Mouse (Mus musculus) liver, embryonic 14.5 days (tissue): ENCODE data around the gene Tbx5. TPM values are rescaled to one million over a fixed set of nuclear protein-coding genes. Genes with fewer than 3 reads are reported as not detected.

Source experiments
- ATAC-seq: fragments of 200-750 bp; cut with Nextera tagmentation; 2 replicates; pipeline ENCODE4 v1.8.0; 2017; ENCODE audit warnings: moderate number of reproducible peaks, mild to moderate bottlenecking, moderate library complexity; ENCODE audit not compliant: insufficient read depth
- DNase-seq, 3 experiments: peaks; one replicate each; pipeline ENCODE4 v3.0.0-alpha.2; 2012 to 2013; ENCODE audit warnings: low read depth in 3 of 3, low spot score in 3 of 3
- H3K27ac ChIP-seq: fragments of 300-500 bp; sonication (generic); 2 replicates; pipeline ENCODE4 v1.5.1; 2014; ENCODE audit warnings: moderate library complexity, mild to moderate bottlenecking, control low read depth, inconsistent platforms
- H3K27me3 ChIP-seq: fragments of 300-500 bp; sonication (generic); 2 replicates; pipeline ENCODE4 v1.6.1; 2014; ENCODE audit warnings: mild to moderate bottlenecking, low read length, moderate library complexity; ENCODE audit not compliant: control insufficient read depth, insufficient read depth
- H3K36me3 ChIP-seq: fragments of 300-500 bp; sonication (generic); replicated peaks from 2 replicates; pipeline ENCODE4 v1.6.1; 2014; ENCODE audit warnings: low read depth; ENCODE audit not compliant: control insufficient read depth, insufficient read depth
- H3K4me1 ChIP-seq, 2 experiments: fragments of 200-500 bp in 1 of 2; fragments of 300-500 bp in 1 of 2; sonication (generic) in 1 of 2; replicated peaks; 2 replicates each; pipeline ENCODE4 v1.6.1; 2012 to 2014; ENCODE audit warnings: antibody characterized with exemption in 1 of 2, inconsistent platforms in 1 of 2, low read length in 1 of 2; ENCODE audit not compliant: control insufficient read depth in 2 of 2, insufficient read depth in 2 of 2
- H3K4me2 ChIP-seq: fragments of 300-500 bp; sonication (generic); 2 replicates; pipeline ENCODE4 v1.6.1; 2014; ENCODE audit warnings: low read depth, mild to moderate bottlenecking, control low read depth, moderate library complexity
- H3K4me3 ChIP-seq, 2 experiments: fragments of 200-500 bp in 1 of 2; fragments of 300-500 bp in 1 of 2; sonication (generic) in 1 of 2; 2 replicates each; pipeline ENCODE4 v1.5.1; 2012 to 2014; ENCODE audit warnings: low read depth in 2 of 2, low read length in 2 of 2, mild to moderate bottlenecking in 2 of 2, control low read depth in 1 of 2, inconsistent platforms in 1 of 2, moderate library complexity in 1 of 2; ENCODE audit not compliant: insufficient read depth in 1 of 2
- H3K9ac ChIP-seq: fragments of 300-500 bp; sonication (generic); replicated peaks from 2 replicates; pipeline ENCODE4 v1.6.1; 2014; ENCODE audit warnings: mild to moderate bottlenecking, control low read depth, moderate library complexity
- H3K9me3 ChIP-seq: fragments of 300-500 bp; sonication (generic); 2 replicates; pipeline ENCODE4 v1.6.1; 2016; ENCODE audit warnings: low read length, mixed read lengths; ENCODE audit not compliant: control insufficient read depth
- CTCF ChIP-seq: IDR thresholded peaks from 2 replicates; pipeline ENCODE4 v1.5.1; 2016; ENCODE audit warnings: antibody characterized with exemption, low read depth, control low read depth
- EP300 ChIP-seq: IDR thresholded peaks from 2 replicates; pipeline ENCODE4 v1.6.1; 2016; ENCODE audit warnings: antibody characterized with exemption, low read depth
- WGBS: fragments of 180-500 bp; shearing (Covaris S2); extraction: QIAGEN DNeasy Blood & Tissue Kit; methylation state at CpG from one replicate; pipeline ENCODE4 v1.1.7; 2014; ENCODE audit not compliant: insufficient replicate concordance; 5-methylcytosine and 5-hydroxymethylcytosine counted together
- polyA plus RNA-seq, 2 experiments: library from polyadenylated mRNA; depleted of rRNA in 1 of 2; stranded (reverse) in 1 of 2; unstranded in 1 of 2; fragments of >200 nt; fragmentation: Nextera tagmentation in 1 of 2; extraction: Ambion mirVana in 1 of 2; gene quantifications; 2 replicates each; pipeline versions ENCODE4 v1.2.1 to v1.2.3; 2012 to 2014

The Tbx5 gene
- polyA plus RNA-seq, 2 experiments: 0.01 to 0.03 TPM

DNA sequence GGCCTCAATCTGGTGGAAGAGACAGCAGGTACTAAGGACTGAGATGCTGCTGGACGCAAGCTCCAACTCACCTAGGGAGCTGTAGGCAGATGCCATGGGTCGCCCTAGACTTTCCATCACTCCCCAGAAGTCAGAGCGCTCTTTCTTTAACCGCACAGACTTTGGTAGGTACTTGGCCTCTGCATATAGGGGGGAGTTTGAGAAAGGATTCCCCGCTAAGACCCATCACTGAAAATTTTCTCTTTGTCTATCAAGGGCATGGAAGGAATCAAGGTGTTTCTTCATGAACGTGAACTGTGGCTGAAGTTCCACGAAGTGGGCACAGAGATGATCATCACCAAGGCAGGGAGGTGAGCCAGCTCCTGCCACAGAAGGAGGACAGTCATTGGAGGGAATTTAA lies 6.0 kb downstream of the Tbx5 start:
- TF ChIP-seq CTCF (no peak), EP300 (no peak)
- no peak for DNase-seq
- Histone ChIP-seq H3K4me3 (no peak overlapping the region), H3K9ac (no peak overlapping the region), H3K4me2 (no peak overlapping the region), H3K4me1 (no peaks in the 10 kb centered on the region), H3K9me3 (no peaks in the 10 kb centered on the region), H3K27ac (no peak overlapping the region), H3K36me3 (no peaks in the 10 kb centered on the region), H3K27me3 (peaks cover 98% of the 10 kb centered on the region)
- no peak for ATAC-seq
- WGBS: 12% methylated on average over 7 of the region's 7 CpGs

DNA sequence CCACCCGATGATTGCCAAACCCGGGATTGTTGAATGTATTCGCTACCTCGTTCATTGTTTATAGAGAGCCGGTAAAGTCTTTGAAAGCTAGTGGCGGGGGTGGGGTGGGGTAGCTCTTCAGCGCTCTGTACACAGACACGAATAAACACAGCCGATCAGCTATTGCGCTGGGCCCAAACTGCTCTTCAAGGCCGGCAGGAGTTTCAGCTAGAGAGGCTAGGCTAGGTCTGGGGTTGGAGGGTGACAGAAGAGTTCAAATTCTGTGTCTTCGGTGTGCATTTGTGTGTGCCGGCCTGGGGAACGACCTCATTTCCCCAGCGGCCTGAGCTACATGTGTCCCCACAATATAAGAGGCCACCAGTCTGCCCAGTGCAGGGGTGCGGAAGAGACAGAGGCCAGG lies 6.7 kb downstream of the Tbx5 start:
- TF ChIP-seq CTCF: no peak
- no peak for TF ChIP-seq EP300
- Histone ChIP-seq H3K9me3 (no peaks in the 10 kb centered on the region), H3K36me3 (no peaks in the 10 kb centered on the region), H3K4me1 (no peaks in the 10 kb centered on the region), H3K9ac (no peak overlapping the region), H3K4me2 (no peak overlapping the region), H3K4me3 (no peak overlapping the region), H3K27ac (no peak overlapping the region), H3K27me3 (peaks cover 97% of the 10 kb centered on the region)
- ATAC-seq: no peak
- WGBS: 3% methylated on average over 16 of the region's 16 CpGs
- DNase-seq: no peak

DNA sequence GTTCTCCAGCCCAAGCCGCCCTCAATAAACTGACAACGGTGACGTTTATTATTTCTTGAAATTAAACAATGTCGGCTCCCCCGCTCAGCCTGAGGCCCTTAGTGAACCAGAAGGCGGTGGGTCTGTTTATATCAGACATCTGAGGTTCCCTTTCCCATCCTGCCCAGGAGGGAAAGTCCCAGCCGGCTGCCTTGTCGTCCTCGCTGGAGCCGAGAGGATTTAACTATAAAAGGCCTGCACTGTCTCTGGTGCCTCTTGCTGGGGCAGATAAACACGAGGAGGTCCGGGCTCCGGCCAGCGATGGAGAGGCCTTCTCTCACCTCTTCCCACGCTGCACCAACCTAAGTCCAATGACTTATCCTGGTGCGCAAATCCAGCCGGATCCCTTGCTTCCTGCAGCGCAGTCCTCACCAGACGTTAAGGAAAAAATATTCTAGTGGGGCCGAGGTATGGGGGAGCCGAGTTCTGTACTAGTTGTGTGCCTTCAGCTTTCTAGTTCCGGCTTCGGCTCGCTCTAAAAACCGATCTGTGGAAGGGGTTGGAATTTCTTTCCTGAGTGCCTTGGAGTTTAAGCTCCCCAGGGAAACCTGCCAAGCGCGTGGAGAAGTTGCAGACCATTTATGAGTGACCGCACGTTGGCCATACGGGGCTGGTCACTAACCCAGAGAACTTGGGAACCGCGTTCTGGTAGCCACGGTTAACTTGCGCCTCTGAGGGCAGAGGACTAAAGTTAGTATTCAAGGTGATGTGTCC lies 7.3 kb downstream of the Tbx5 start:
- no peaks in the 10 kb centered on the region for H3K36me3 ChIP-seq
- no peak overlapping the region for H3K9ac ChIP-seq
- no peaks in the 10 kb centered on the region for H3K4me1 ChIP-seq
- H3K4me3 ChIP-seq: no peak overlapping the region
- 2% methylated on average over 34 of the region's 34 CpGs for WGBS
- DNase-seq: no peak
- no peak for TF ChIP-seq EP300
- TF ChIP-seq CTCF: no peak
- no peak for ATAC-seq
- H3K9me3 ChIP-seq: no peaks in the 10 kb centered on the region
- H3K4me2 ChIP-seq: no peak overlapping the region
- peaks cover 98% of the 10 kb centered on the region for H3K27me3 ChIP-seq
- no peak overlapping the region for H3K27ac ChIP-seq

GRCm38 (mm10) chr5:119840404-119840803 lies 7.9 kb downstream of the Tbx5 start:
- no peaks in the 10 kb centered on the region for H3K4me1 ChIP-seq
- 2% methylated on average over 7 of the region's 7 CpGs for WGBS
- H3K4me2 ChIP-seq: no peak overlapping the region
- no peak for DNase-seq
- ATAC-seq: no peak
- H3K27ac ChIP-seq: no peak overlapping the region
- no peak overlapping the region for H3K4me3 ChIP-seq
- no peak for TF ChIP-seq CTCF
- TF ChIP-seq EP300: no peak
- H3K36me3 ChIP-seq: no peaks in the 10 kb centered on the region
- H3K27me3 ChIP-seq: peaks cover 98% of the 10 kb centered on the region
- H3K9me3 ChIP-seq: no peaks in the 10 kb centered on the region
- H3K9ac ChIP-seq: no peak overlapping the region

- H3K27ac ChIP-seq: no peak overlapping the region
Measured at GRCm38 (mm10) chr5:119841634-119842420, 9.4 kb downstream of the Tbx5 start.

More at GRCm38 (mm10) chr5:119841634-119842420, 9.4 kb downstream of the Tbx5 start:
- no peak overlapping the region for H3K9ac ChIP-seq
- 3% methylated on average over 26 of the region's 26 CpGs for WGBS
- H3K9me3 ChIP-seq: no peaks in the 10 kb centered on the region
- peaks cover 91% of the 10 kb centered on the region for H3K27me3 ChIP-seq
- no peaks in the 10 kb centered on the region for H3K36me3 ChIP-seq
- ATAC-seq (no peak), DNase-seq (no peak)
- TF ChIP-seq CTCF (no peak), EP300 (no peak)
- H3K4me3 ChIP-seq: no peak overlapping the region
- H3K4me2 ChIP-seq: no peak overlapping the region
- H3K4me1 ChIP-seq: no peaks in the 10 kb centered on the region
